Mouse (Mus musculus) naive thymus-derived CD4-positive, alpha-beta T cell, adult 2 months (primary cell): Measurements from ENCODE around the gene Kif1c.

ENCODE experiments used
- DNase-seq: peaks from one replicate; pipeline ENCODE4 v3.0.0-alpha.2; 2011; ENCODE audit warnings: low read depth

Gene Kif1c

DNA sequence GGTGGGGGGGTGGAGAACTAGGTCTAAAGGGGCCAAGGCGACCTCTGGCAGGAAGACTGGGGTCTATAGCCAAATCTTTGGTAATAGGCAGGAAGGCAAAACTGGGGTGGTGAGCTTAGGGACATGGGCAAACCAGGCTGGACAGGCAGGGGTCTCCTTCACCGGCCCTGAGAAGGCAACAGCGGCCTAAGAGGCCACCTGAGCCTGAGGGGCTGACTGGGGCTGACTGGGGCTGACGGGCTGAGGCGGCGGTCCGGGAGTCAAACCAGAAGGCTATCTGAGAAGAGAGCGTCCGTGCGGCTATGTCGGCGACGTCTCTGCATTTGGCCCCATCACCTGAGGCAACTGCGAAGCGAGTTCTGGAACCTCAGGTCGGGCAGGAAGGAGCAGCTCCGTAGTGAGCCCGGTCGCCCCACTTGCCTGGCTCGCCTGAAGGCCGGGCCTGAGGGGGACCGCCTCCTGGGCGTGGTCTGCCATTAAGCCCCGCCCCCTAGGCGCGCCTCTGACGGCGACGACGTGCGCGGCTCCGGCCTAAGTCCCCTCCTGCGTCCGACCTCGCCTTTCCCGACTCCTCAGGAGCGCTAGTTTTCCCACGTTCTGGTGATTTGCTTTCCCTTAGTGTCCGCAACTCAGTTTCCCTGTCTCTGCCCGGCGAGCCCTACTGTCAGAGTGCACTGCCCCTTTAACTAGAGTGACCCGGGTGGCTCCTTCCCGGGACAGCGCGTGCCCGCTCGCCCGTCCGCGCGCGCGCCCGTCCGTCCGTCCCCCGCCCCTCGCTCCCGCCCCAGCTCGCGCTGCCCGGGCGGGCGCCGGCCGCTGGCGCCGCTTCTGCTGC lies at the start of gene Kif1c, which contains the start of gene Inca1:
Gene Kif1c, plus strand, starts transcription at position 827 of the 835 bp plus-strand sequence.
Gene Inca1, minus strand, starts transcription at position 434 of the 835 bp plus-strand sequence.
- DNase-seq: peak; percentile 97

DNA sequence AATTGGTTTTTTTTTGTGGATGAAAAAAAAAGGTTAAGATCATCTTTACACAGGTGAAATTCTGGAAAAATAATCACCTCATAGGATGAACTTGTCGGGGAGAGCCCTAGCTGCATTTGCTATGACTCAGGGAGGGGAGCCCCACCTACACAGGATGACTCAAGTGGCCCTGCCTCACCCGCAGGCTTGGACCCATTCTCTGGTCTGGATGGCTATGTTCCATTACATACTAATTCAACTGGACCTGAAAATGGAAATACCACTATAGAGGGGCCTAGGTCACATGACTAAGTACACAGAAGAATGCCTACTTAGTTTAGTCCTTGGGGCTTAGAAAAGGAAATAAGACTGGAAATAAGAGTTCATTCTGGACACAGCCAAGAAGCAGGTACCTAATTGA lies 49.0 kb upstream of the Kif1c start:
- peak; percentile 47 for DNase-seq

DNA sequence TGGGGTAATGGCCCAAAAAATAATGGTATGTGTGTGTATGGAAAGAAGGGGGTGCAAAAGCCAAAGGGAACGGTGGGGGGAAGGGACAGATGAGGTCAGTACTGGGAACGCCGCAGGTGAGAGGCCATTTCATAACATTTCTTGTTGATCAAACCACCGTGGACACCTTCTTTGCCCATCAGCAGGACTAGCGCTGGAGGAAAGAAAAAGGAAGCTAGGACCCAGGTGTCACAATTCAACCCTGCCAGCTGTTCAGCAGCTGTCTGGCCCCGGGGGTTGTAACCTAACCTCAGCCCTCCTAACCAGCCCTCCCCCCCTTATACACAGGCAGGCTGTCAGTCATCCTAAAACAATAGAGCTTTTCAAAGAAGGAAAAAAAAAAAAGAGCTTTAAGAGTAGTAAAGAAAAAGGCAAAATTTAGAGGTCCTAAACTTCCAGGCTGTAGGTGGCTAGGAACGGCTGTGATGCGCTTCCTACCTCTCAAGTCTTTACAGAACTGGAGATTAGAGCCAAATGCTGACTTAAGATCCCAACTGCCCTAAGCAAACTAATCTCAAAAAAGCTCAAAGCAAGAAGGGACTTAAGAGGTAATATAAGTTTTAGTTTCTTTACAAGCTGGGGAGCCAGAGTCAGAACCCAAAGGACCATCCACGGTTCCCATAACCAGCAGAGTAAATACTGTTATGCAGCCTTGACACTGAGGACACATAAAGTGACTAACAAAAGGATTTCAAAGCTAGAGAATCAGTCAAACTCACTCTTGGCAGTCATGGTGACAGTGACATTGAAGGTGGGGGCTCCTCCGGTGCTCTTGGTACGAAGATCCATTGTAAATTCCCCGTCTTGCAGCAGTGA lies 48.1 kb upstream of the Kif1c start:
- peak; percentile 59 for DNase-seq

DNA sequence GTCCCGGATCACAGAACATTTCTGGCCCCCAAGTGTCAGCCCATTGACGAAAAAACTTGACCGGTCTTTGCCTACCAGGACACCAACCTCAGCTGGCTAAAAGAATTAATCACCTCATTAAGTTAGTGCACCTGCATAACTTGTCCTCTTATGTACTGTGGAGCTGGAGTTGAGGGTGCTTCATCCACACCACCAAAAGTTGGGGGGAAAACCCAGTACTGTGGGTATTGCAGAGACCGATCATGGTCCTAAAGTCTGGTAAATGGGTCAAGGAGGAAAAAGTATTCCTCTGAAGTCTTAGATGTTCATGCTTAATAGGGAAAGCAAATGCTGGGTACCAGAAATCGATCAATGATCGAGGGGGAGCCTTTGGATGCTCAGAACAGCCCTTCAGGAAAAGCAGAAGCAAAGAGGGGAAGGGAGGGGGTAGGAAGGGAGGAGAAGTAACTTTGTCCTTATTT lies 47.4 kb upstream of the Kif1c start:
- DNase-seq: peak; percentile 72

DNA sequence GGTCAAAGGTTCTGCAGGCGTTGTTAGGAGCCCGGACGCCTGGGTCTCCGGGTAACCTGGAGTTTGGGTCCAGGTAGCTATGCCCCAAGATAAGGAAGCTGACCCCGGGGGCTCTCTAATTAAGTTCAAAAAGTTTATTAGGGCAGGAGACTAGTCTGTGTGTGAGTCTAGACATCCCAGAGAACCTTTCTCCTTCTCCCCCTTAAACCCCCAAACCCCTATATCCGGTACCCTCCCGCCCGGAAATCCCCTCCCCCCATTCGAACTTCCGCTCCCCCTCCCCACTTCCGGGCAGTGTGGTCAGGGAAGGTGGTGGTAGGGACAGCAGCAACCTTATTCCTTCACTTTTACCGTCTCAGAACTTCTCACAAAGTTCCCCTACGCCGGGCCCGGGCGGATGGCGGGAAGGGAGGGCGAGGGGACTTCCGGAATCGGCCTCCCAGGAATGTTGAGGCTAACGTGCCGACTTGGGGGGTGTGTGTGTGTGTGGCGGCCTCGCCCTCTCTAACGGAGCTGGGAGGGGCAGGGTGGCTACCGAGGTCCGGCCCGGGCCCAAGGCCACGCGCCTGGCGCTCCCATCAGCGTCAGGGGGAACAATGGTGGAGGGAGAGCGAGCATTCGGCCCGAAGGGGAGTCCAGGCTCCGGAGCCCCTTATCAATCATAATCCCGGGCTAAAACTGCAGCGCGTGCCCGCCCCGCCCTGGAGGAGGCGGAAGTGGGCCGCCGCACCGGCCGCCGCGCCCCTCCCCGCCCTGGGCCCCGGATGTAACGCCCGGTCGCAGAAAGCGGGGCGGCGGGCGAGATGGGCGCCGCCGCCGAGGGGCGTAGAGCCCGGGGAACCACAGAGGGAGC lies 46.8 kb upstream of the Kif1c start:
- DNase-seq: peak; percentile 84

DNA sequence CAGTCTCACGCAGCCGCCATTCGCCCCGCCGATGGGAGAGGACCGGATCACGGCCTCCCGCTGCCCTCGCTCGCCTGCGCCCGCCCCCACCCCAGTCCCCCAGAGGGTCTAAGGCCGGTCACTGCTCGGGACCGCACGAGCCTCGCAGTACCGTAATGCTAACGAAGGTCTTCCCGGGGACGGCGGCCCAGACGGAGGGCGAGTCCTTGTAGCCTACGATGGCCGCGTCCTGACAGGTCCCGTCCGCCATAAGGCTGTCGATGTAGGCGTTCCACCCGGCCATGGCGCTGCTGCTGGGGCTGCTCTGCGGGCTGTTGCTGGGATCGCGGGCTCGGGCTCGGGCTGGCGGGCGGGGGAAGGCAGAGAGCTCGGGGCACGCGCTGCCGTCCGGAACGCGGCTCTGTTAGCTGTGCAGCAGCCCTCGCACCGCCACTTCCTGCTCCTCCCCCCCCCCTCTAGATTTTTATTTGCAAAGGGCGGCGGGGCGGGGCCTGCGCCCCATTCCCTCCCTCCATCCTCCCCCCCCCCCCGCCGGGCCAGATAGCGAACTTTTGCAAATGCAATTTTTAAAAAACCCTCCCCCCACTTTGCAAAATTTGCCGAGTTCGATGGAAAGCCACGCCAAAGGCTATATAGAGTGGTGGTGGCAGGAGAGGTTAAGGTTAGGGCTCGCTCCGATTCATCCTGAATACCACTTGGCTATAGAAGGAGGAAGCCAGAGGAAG lies 46.0 kb upstream of the Kif1c start, which contains the start of gene Pfn1:
Gene Pfn1, minus strand, starts transcription at position 447 of the 725 bp plus-strand sequence.
- peak; percentile 92 for DNase-seq

DNA sequence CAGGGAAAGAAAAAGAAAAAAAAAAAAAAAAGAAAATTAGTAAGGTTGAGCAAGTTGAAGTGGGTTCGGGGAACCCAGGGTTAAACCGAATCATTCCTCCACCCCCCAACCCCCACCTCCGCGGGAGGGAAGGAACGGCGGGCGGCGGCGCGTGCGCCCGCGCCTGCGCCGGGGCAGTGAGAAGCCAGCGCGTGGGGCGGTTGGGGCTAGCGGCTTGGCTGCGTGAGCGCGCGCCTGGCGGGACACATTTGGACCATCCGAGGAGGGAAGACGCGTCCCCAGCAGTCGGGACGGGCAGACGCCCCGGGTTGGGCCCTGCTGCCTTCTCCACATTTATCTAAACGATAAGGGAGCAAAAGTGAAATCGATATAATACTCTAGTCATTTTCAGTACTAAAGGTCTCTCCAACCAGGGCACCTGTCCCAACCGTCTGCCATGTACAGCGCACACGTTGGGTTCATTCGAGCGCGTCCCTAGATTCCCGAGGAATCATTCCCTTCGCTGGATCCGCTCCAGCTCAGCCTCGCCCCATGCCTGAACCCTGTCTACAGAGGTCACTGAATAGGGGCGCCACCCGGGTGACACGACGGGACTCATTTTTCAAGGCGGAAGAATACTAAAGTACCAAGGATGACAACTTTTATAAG lies 45.3 kb upstream of the Kif1c start:
- DNase-seq: peak; percentile 88

DNA sequence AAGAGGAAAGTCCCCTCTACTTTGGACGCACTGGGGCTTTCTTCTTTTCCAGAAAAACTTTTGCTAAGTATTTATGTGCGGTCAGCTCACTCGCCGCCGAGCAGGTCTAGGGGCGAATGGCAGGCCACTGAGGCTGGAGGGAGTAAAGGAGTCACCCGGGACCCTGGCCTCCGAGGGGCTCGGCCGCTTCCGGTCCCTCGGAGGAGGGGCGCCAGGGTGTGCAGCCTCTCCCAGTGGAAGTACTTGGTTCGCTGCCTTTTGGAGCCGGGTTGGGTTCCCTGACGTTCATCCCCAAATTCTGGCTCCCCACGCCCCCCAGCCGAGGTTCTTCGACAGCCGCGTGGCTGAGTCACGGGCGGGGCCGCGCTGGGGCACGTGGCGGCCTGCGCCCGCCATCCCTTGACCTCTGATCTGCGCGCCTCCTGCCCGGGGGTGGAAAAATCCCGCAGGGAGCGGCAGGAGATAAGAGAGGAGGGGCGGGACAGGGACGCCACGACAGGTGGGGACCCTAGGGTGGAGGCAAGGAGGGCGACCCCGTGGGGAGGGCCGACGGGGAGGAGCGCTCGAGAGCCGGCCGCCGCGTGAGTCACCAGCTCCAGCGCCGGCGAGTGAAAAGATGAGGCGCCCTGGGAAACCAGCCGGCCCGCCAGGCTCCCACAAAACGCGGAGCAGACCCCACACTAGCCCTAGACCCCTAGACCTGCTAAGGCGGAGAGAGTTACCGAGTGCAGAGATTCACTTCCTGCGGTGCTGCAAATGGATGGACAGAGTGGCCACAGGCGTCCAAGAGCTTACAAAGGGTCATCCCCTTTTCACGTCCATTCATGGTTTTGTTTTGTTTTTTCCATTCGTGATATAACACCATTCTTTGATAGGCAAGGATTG lies 44.5 kb upstream of the Kif1c start:
- no peak for DNase-seq

DNA sequence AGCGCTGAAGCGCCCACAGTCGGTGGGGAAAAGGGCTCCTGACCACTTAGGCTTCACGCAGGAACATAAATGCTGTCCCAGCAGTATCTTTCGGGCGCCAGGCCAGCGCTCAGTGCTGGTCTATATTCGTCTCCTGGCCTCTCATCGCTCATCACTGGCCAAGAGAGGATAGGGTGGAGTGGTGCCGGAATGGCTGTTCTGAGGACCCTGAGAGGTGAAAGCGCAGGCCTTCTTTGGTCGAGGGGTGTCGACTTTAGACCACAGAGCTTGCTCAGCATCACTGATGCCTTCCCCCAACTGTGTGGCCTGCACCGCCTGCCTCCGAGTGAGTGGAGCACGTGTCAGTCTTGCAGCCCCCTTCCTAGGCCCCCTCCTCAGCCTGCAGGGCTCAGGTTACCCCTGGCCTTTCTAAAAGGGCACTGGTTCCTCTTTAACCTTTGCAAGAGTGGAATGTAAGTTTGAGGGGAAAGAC lies 43.9 kb upstream of the Kif1c start:
- peak; percentile 37 for DNase-seq

DNA sequence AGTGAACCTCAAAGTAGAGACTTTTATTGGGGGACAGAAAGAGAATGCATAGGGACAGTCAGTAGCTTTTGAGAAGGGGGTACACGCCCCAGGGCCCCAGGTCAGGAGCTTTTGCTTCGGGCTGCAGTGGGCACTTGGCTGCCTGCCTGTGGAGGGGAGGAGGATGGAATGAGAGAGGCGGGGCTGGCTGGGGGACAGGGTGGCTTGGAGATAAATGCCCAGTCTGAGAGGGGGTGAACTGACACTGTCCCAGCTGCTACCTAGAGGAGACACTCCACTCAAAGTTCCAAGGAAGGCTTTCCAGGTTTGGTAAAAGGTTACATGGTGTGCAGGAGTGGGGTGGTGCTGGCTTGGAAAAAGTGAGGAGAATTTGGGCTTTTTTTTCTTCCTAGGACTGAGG lies 43.4 kb upstream of the Kif1c start, which contains the start of gene Eno3:
Gene Eno3, plus strand, starts transcription at position 239 of the 400 bp plus-strand sequence.
- DNase-seq: no peak

DNA sequence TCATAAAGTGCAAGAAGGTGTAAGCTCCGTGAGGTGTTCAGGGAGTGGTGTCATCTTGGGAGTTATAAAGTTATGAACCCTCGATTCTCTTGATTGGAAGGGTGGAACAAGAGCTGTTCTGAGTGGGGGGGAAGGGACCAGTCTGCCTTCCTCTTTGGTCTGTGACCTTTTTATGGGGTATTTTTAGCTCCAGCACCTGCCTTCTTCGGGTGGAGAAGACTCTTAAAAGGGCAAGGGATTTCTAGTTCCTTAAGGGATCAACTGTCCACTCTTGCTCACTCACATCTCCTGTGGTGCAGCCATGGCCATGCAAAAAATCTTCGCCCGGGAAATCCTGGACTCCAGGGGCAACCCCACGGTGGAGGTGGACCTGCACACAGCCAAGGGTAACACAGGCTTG lies 42.8 kb upstream of the Kif1c start:
- DNase-seq: no peak

DNA sequence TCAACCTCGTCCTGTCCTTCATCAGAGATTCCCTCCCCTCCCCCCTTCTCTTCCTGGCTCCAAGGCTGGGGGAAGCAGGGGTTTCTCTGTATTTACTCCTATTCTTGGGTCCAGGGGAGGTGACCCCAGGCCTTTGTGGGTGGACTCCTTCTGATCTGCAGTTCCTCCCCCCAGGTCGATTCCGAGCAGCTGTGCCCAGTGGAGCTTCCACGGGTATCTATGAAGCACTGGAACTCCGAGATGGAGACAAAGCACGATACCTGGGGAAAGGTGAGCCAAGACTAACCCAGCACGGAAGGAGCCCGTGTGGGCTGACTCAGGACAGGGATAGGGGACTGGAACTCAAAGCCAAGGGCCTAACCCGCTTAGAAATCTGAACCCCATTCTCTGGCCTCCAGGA lies 42.4 kb upstream of the Kif1c start:
- DNase-seq: no peak

DNA sequence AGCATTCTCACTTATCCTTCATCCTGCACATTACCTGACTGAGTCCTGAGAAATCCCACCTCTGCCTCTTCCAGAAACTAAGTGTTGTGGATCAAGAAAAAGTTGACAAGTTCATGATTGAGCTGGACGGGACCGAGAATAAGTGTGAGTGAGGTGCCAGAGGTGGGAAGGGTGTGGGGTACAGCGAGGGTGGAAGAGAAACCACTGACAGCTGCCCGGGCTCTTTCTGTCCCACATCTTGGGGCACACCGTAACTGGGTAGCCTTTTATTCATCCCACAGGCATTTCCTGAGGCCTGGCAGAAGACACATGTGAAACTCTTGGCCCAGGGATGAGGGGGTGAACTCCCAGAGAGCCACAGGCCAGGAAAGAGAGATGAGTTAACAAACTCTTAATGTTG lies 41.8 kb upstream of the Kif1c start:
- DNase-seq: no peak

DNA sequence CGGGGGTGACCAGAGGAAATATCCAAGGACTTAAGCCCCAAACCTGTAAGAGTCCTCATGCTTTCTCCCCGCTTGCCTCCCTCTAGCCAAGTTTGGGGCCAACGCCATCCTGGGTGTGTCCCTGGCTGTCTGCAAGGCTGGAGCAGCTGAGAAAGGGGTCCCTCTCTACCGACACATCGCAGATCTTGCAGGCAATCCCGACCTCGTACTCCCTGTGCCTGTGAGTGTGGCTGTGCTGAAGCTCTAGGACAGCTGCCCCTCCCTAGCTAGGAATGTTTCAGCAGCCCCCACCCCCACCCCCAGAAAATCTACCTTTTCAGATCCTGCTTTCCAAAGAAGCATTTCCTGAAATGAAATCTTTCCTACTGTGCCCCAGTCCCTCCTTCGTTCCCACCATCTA lies 41.4 kb upstream of the Kif1c start:
- DNase-seq: no peak

DNA sequence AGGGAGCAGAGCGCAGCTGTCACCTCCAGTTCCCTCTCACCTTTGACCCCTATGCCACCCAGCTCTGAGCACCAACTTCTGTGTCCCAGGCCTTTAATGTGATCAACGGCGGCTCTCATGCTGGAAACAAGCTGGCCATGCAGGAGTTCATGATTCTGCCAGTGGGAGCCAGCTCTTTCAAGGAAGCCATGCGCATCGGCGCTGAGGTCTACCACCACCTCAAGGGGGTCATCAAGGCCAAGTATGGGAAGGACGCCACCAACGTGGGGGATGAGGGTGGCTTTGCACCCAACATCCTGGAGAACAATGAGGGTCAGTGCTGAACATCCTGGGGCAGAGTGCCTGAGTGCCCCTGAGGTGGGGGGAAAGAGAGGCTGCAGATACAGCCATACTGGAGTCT lies 39.8 kb upstream of the Kif1c start:
- no peak for DNase-seq

DNA sequence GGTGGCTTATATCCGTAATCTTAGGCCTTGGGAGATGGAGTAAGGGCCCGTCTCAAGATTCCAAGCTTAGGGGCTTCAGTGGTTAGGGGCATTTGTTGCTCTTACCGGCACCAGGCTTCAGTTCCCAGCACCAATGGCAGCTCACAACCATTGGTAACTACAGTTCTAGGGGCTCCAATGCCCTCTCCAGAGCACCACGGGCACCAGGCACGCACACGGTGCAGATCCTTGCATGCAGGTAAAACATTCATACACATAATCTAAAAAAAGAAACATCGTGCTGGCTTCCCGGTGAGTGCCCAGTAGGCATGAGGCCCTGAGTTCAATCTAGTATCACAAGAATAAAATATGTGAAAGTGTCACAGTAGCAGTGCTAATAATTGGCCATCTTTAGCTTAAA lies 37.2 kb upstream of the Kif1c start:
- DNase-seq: no peak

DNA sequence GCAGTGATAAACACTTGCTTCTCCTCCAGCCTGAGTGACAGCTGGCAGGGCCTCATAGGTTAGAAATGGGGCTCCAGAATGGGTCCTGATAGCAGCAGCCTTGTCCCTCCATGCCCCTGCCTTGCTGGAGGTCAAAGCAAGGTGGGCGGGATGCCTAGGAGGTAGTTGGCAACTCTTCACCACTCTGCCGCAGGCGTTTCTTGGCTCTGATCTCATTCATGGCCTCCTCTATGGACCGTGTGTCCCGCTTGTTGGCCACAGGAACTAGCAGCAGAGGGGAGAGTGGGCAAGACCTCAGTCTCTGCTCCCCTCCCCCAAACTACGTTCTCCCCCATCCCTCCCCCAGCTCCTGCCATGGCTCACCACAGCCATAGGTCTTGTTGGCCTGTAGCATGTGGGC lies 36.4 kb upstream of the Kif1c start:
- DNase-seq: no peak

DNA sequence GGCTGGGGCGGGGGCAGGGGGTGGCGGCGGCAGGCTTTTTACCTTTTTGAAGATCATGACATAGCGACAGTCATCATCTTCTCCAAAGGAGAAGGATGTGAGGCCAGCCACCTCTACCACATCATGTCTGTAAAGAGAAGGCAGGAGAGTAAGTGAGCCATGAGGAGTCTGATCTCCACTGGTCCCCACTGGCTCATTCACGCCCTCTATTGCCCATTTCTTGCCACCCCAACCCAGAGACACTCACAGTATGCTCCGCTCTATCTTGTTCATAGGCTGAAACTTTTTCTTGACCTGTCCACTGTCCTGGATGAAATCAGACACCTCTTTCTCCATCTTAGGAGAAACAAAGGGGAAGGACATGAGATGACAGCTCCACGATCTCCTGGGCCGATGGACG lies 35.6 kb upstream of the Kif1c start:
- DNase-seq: peak; percentile 27

DNA sequence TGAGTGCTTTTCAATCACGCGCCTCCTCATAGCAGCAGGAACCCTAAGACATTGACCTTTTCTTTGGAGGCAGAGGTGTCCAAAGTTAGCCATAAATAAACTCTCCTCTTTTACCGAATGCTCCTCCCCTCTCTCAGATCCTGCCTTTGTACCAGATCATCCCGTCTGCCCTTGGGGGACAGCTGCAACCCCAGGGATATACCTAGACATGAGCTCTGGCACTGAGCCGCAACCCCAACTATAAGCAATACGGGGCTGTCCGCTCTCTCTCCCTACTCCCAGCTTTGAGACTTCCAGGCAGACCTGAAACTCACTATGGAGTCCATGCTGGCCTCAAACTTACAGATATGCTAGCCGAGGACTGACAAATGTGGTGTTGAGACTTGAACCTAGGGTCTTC lies 33.7 kb upstream of the Kif1c start:
- no peak for DNase-seq
